Mouse (Mus musculus) limb, embryonic 11.5 days (tissue): ENCODE results near the gene Gchfr. TPM values are rescaled to one million over a fixed set of nuclear protein-coding genes. Genes with fewer than 3 reads are reported as not detected.
A peak's percentile ranks its signal among the peaks of the same experiment; 100 is the strongest.

Source experiments
- ATAC-seq: fragments of 200-750 bp; cut with Nextera tagmentation; 2 replicates; pipeline ENCODE4 v1.8.0; 2017; ENCODE audit warnings: low read depth; ENCODE audit not compliant: insufficient number of reproducible peaks, low FRiP score, low TSS enrichment
- DNase-seq: peaks from one replicate; pipeline ENCODE4 v3.0.0-alpha.2; 2015; ENCODE audit warnings: low spot score
- H3K27ac ChIP-seq: fragments of 300-500 bp; sonication (generic); replicated peaks from 2 replicates; pipeline ENCODE4 v1.5.1; 2014; ENCODE audit warnings: low read depth, mild to moderate bottlenecking, low read length
- H3K27me3 ChIP-seq: fragments of 300-500 bp; sonication (generic); 2 replicates; pipeline ENCODE4 v1.6.1; 2014; ENCODE audit warnings: mild to moderate bottlenecking, low read length, mixed read lengths; ENCODE audit not compliant: control insufficient read depth, insufficient read depth
- H3K36me3 ChIP-seq: fragments of 300-500 bp; sonication (generic); 2 replicates; pipeline ENCODE4 v1.6.1; 2014; ENCODE audit warnings: mild to moderate bottlenecking, low read length, moderate library complexity, mixed read lengths; ENCODE audit not compliant: control insufficient read depth, insufficient read depth
- H3K4me1 ChIP-seq: fragments of 300-500 bp; sonication (generic); 2 replicates; pipeline ENCODE4 v1.6.1; 2014; ENCODE audit warnings: low read length, mixed read lengths; ENCODE audit not compliant: control insufficient read depth, insufficient read depth
- H3K4me2 ChIP-seq: fragments of 300-500 bp; sonication (generic); 2 replicates; pipeline ENCODE4 v1.6.1; 2014; ENCODE audit warnings: low read depth, mild to moderate bottlenecking, moderate library complexity; ENCODE audit not compliant: severe bottlenecking
- H3K4me3 ChIP-seq: fragments of 300-500 bp; sonication (generic); 2 replicates; pipeline ENCODE4 v1.5.1; 2014; ENCODE audit warnings: low read depth, low read length
- H3K9ac ChIP-seq: fragments of 300-500 bp; sonication (generic); 2 replicates; pipeline ENCODE4 v1.6.1; 2014; ENCODE audit warnings: mild to moderate bottlenecking, low read length
- H3K9me3 ChIP-seq: fragments of 300-500 bp; sonication (generic); 2 replicates; pipeline ENCODE4 v1.6.1; 2016; ENCODE audit warnings: low read length; ENCODE audit not compliant: control insufficient read depth
- WGBS: fragments of 180-500 bp; shearing (Covaris S2); extraction: QIAGEN DNeasy Blood & Tissue Kit; methylation state at CpG from one replicate; pipeline ENCODE4 v1.1.7; 2014; 5-methylcytosine and 5-hydroxymethylcytosine counted together
- polyA plus RNA-seq: library from polyadenylated mRNA; unstranded; fragments of >200 nt; fragmentation: Nextera tagmentation; extraction: Ambion mirVana; gene quantifications from 2 replicates; pipeline ENCODE4 v1.2.1, GENCODE M21; 2014

Gchfr gene
- polyA plus RNA-seq, 1 experiment from 2014 or later = 6.7 TPM

DNA sequence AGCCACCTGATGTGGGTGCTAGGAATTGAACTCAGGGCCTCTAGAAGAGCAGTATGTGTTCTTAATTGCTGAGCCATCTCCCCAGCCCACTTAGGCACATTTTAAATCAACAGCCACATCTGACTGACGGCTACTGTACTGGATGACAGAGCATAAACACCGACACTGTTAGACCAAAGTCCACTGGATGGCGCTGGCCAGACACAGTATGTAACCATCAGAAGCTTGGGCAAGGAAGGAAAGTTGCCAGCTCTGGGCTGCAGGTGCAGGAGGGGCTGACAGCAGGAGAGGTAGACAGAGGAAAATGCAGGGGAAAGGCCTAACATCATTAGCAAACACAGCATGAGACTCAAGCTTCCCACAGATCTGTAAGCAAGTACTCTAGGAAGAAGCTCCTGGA, 9.2 kb downstream of the Gchfr start:
- DNase-seq (no peak), ATAC-seq (no peak)
- 61% methylated on average over 3 of the region's 3 CpGs for WGBS
- H3K4me1 ChIP-seq = peaks cover 16% of the 10 kb centered on the region
- H3K9ac ChIP-seq = no peak overlapping the region
- H3K36me3 ChIP-seq = peaks cover 5% of the 10 kb centered on the region; the same call in 1 of the 2 replicates
- H3K4me2 ChIP-seq = no peak overlapping the region
- no peak overlapping the region for H3K4me3 ChIP-seq
- no peak overlapping the region for H3K27ac ChIP-seq
- no peaks in the 10 kb centered on the region for H3K27me3 ChIP-seq
- no peaks in the 10 kb centered on the region for H3K9me3 ChIP-seq

DNA sequence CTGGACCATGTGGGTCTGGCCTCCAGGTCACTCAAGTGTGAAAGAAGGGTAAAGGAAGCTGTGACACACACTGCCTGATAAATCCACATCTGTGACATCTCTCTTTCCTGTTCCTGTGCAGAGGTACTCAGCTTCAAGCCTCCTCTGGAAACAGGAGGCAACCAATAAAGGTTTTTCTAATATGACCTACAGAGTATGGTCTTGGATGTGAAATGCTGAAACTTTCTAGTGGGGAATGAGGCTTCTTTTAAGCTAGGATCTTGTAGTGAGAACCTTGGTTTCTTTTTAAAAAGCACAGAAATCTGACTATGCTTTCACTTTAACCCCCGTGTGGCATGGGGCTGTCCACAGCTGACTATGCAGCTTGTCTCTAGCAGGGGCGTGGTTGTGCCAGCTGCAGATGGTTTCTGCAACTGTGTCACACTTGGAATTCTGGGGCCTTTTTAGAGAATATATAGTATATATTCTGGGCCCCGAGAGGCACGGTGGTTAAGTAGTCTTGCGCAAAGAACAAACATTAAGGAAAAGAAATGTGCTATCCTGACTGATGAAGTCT, 9.9 kb downstream of the Gchfr start:
- no peak overlapping the region for H3K4me2 ChIP-seq
- no peak overlapping the region for H3K4me3 ChIP-seq
- H3K4me1 ChIP-seq = peaks cover 16% of the 10 kb centered on the region
- no peaks in the 10 kb centered on the region for H3K9me3 ChIP-seq
- H3K36me3 ChIP-seq = peaks cover 5% of the 10 kb centered on the region; the same call in 1 of the 2 replicates
- no peak overlapping the region for H3K9ac ChIP-seq
- ATAC-seq (no peak), DNase-seq (no peak)
- no peaks in the 10 kb centered on the region for H3K27me3 ChIP-seq
- no peak overlapping the region for H3K27ac ChIP-seq
- 84% methylated on average over 5 of the region's 5 CpGs for WGBS

DNA sequence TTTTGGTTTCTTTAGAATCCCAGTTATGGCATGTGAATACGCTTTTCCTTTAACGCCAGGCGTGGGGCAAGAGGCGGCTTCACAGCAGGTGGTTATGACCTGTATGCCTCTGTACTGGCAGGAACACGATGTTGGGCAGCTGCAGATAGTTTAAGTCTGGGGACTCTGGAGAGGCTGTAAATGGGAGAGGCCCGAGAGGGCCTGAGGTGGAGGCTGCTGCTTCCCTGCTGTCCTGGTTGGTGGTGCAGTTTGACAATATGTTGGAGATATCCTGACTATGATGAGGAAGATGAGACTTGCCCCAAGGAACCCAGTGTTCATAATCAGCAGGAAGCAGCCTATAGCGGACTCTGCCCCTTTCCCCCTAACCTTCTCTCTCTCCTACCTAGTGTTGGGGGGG, 15.3 kb downstream of the Gchfr start:
- peaks cover 7% of the 10 kb centered on the region; the same call in 1 of the 2 replicates for H3K36me3 ChIP-seq
- no peak overlapping the region for H3K27ac ChIP-seq
- no peaks in the 10 kb centered on the region for H3K27me3 ChIP-seq
- no peak for ATAC-seq
- no peak for DNase-seq
- no peak overlapping the region for H3K4me2 ChIP-seq
- H3K9me3 ChIP-seq = no peaks in the 10 kb centered on the region
- no peaks in the 10 kb centered on the region for H3K4me1 ChIP-seq
- WGBS = 58% methylated on average over 7 of the region's 7 CpGs
- no peak overlapping the region for H3K9ac ChIP-seq
- no peak overlapping the region for H3K4me3 ChIP-seq

DNA sequence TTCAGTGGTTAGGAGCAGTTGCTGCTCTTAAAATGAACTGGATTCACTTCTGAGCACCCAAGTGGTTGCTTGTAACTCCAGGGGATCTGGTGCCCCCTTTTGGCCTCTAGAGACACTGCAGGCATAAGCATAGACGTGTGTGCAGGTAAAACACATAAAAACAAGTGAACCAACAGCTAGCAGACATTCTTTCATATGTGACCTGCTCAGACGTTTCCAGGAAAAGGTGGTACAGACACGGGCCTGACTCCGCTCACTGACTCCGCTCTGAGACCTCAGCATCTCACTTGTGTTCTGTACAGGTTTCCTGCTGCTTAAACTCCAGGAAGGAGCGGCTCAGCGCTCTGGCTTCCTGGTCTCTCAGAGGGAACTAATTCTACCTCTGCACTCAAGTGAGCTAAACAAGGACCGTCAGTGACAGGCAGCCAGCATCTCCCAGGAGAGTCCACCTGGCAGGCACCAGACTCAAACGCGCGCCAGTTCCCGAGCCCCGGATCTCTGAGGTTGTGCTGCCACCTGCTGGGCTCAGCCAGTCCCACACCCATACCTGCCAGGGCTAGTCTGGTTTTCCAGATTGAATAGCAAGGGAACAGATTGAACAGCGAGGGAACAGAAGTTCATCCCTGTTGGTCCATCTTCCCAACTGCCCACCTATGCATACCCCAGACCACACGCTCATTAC, 21.6 kb downstream of the Gchfr start:
- Histone ChIP-seq H3K4me1 (0 out of 2 replicates have a peak, but pooled peaks cover 2% of the 10 kb centered on the region), H3K4me3 (peak overlapping the region; percentile 9; the same call in 1 of the 2 replicates), H3K27me3 (no peaks in the 10 kb centered on the region), H3K9me3 (no peaks in the 10 kb centered on the region), H3K36me3 (no peaks in the 10 kb centered on the region), H3K9ac (peak overlapping the region; percentile 32; the same call in 1 of the 2 replicates), H3K27ac (no peak overlapping the region), H3K4me2 (peak overlapping the region; percentile 47)
- peak; percentile 93 for DNase-seq
- peak; percentile 60 for ATAC-seq
- whole genome bisulfite sequencing = 6% methylated on average over 15 of the region's 15 CpGs

DNA sequence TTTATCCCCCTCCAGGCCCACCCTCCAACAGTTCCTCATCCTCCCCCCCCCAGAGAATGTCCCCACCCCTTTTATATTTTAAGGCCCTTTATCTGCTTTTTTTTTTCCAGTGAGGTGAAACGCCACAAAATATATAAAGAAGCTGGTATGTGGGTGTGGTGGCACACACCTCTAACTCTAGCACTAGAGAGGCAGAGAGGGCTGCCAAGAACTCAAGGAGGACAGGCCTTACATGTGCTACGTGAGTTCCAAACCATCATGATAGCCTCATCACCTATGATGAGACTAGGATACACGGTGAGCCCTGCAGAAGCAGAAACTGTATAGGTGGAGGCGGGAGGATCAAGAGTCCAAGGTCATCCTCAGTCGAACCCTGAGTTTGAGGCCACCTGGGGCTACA, 23.4 kb downstream of the Gchfr start:
- Histone ChIP-seq H3K27me3 (no peaks in the 10 kb centered on the region), H3K9ac (no peak overlapping the region), H3K36me3 (no peaks in the 10 kb centered on the region), H3K4me3 (no peak overlapping the region), H3K9me3 (no peaks in the 10 kb centered on the region), H3K4me1 (peaks cover 5% of the 10 kb centered on the region; the same call in 1 of the 2 replicates), H3K27ac (no peak overlapping the region), H3K4me2 (no peak overlapping the region)
- WGBS = 89% methylated on average over 5 of the region's 5 CpGs
- no peak for DNase-seq
- no peak for ATAC-seq

DNA sequence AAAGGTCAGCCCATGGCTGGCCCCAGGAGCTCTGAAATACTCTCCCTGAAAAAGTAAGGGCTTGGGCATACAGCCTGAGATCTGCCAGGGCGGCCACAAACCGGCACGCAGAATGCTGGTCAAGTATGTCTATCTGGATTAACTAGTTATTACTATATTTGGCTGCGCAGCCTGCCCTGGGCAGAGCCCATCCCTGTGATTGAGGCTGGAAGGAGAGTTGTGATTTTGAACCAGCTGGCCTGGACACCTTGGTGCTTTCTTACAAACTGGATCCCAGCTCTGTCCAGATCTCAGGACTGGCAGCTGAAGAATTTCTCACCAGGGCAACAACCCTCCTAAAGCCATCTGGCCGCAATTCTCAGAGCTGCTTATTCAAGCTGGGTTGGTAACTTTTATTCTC, 26.6 kb downstream of the Gchfr start:
- H3K9ac ChIP-seq = no peak overlapping the region
- WGBS = 82% methylated on average over 5 of the region's 5 CpGs
- no peaks in the 10 kb centered on the region for H3K36me3 ChIP-seq
- H3K27ac ChIP-seq = 0 out of 2 replicates have a peak overlapping the region, but pooled peaks have one; percentile 30
- H3K4me2 ChIP-seq = no peak overlapping the region
- peaks cover 18% of the 10 kb centered on the region for H3K4me1 ChIP-seq
- no peak overlapping the region for H3K4me3 ChIP-seq
- H3K9me3 ChIP-seq = no peaks in the 10 kb centered on the region
- no peak for ATAC-seq
- H3K27me3 ChIP-seq = no peaks in the 10 kb centered on the region
- no peak for DNase-seq

DNA sequence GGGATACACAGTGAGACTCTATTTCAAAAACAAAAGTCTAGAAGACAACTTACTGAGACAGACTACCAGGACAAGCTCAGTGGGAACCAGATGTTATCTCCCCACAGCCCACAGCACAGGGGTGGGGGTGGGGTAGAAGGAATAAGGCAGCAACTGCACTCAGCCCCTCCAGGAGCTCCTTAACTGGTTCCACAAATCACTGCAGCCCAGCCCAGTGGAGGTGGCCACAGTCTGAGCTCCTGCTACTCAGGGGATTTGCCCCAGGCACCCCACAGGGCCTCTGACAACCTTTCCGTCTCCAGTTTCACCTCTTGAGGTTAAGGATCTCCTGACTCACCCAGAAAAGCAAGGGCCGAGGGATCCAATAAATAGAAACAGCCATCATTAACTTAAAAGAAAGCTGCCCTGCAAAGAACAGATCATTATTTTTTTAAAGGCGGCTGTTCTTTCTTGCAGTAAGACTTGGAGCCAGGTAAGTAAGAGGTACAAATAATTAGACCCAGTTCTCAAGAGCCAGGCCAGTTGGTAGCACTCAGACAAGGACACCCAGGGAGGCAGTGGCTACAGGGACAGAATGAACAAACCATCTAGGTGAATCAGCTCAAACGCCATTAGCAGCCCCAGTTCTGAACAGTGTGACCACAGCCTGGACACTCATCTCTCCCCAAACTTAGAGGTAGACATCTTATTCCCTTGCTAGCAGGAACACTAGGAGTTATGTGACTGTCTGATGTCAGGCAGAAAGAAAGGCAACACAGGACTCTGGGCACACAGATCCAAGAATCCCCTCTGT, 28.9 kb downstream of the Gchfr start:
- Histone ChIP-seq H3K9ac (no peak overlapping the region), H3K36me3 (no peaks in the 10 kb centered on the region), H3K27me3 (no peaks in the 10 kb centered on the region), H3K4me3 (no peak overlapping the region), H3K4me1 (peaks cover 16% of the 10 kb centered on the region), H3K27ac (peak overlapping the region; percentile 66), H3K4me2 (no peak overlapping the region), H3K9me3 (no peaks in the 10 kb centered on the region)
- ATAC-seq = peak; percentile 84
- DNase-seq = peak; percentile 77
- 5% methylated on average over 4 of the region's 4 CpGs for WGBS

DNA sequence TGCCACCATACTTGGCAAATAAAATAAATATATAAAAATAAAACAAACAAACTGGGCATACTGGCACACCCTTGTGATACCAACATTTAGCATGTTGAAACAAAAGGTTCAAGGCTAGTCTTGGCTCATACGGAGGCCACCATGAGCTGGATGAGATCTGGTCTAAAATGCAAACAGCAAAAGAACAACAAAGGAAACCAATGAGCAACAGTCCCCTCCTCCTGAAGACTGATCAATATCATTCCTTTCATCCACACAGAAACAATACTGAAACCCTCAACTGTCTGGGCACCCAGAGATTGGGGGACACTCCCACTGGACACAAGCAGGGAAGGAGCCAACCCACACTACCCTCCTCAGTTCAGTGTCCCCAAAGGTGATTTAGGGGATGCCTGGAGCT, 29.9 kb downstream of the Gchfr start:
- WGBS = 93% methylated on average over 1 of the region's 1 CpGs
- no peaks in the 10 kb centered on the region for H3K36me3 ChIP-seq
- peaks cover 16% of the 10 kb centered on the region for H3K4me1 ChIP-seq
- peak overlapping the region; percentile 66; the same call in 1 of the 2 replicates for H3K27ac ChIP-seq
- no peak overlapping the region for H3K4me2 ChIP-seq
- DNase-seq = no peak
- H3K4me3 ChIP-seq = no peak overlapping the region
- ATAC-seq = no peak
- no peaks in the 10 kb centered on the region for H3K9me3 ChIP-seq
- H3K9ac ChIP-seq = no peak overlapping the region
- H3K27me3 ChIP-seq = no peaks in the 10 kb centered on the region
